Mouse (Mus musculus): ENCODE data around the gene 1110059G10Rik.

Gene 1110059G10Rik

DNA sequence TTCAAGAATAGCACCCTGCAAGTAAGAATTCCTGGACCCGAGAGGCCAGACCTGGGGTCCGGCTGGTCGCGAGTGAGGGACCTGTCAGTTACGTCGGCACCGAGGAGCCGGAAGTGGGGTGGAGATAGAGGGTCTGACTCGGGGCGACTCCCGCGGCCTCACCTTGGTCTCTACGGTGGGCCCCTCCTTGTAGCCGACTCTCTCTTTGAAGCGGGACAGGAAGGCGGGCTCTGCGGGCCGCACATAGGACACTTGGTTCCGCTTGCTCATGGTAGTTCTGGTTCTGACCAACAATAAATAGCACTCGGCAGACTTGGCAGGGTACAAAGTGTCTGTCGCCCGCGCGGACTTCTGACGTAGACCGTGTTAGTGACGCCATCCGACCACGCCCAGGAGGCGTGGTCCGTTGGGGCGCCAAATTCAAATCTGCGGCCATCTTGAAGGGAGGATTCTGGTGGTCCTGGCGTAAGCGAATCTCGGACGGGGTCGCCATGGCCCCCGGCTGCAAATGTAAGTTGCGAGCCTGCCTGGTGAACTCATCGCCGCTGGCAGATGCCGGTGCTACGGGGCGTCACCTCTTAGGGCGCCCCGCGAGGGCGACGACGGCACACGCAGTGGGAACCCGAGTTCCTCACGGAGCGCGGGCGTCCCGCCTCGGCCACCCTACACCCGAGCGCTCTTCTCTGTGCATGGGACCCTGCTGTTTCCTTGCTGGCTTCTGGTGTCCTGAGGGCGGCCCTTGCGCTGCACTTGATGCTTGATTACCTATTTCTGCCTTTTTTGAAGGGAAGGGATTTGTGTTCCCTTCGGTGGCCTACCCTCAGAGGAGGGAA is at the start of gene 1110059G10Rik, which contains the start of gene Kif15:
Gene 1110059G10Rik (minus strand): TSS at position 358 of the 833 bp plus-strand sequence.
Gene Kif15 (plus strand): TSS at position 404 of the 833 bp plus-strand sequence.
- DNase-seq (ENCODE audit: low read depth, low spot score), result peak; percentile 88

GRCm38 (mm10) chr9:122999193-122999586 is 48.4 kb upstream of the 1110059G10Rik start:
- DNase-seq (ENCODE audit: low read depth, low spot score), result no peak

- DNase-seq (ENCODE audit: low read depth, low spot score), result no peak
Measured at GRCm38 (mm10) chr9:122998406-122999192, 47.8 kb upstream of the 1110059G10Rik start.

GRCm38 (mm10) chr9:122928915-122929314 is 21.9 kb downstream of the 1110059G10Rik start:
- DNase-seq (ENCODE audit: low read depth, low spot score), result no peak

DNA sequence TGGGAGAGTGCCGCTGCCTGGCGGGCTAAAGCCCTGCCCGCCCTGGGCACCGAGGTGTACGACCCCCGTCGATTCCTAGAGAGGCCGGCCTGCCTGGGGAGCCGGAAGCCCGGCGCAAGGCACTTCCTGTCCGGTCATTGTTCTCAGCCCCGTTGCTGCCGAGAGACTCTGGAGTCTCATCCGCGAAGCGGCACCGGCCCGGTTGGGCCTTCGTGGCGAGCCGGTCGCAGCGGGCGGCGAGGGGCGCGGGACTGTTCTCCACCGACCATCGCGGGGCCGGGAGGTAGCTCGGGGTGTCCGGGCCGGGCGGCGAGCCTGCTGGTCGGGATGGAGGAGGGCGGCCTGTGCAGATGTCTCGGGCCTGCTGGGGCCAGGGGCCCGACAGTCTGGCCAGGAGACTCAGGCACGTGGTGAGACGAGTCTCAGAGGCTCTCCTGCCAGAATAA is 27.8 kb downstream of the 1110059G10Rik start, which contains the start of gene Zfp105:
Gene Zfp105 (plus strand): TSS at position 137 of the 446 bp plus-strand sequence.
- DNase-seq (ENCODE audit: low read depth, low spot score), result no peak

DNA sequence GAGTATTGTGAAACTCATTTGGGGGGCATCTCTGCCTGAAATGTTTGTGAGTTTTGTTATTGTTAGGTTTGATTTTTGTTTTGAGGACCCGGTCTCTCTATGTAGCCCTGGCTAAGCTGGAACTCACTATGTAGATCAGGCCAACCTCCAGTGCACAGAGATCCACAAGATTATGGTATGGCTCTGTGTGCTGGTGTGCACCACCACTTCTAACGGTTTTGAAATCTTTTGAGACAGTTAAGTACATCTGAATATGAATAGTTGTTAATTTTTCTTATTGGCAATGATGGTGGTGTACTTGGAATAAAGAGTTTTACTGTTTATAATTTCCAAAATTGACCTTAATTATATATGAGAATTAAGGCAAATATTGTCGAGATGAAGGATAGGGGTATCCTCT is 28.4 kb downstream of the 1110059G10Rik start:
- no peak for DNase-seq (ENCODE audit: low read depth, low spot score)

DNA sequence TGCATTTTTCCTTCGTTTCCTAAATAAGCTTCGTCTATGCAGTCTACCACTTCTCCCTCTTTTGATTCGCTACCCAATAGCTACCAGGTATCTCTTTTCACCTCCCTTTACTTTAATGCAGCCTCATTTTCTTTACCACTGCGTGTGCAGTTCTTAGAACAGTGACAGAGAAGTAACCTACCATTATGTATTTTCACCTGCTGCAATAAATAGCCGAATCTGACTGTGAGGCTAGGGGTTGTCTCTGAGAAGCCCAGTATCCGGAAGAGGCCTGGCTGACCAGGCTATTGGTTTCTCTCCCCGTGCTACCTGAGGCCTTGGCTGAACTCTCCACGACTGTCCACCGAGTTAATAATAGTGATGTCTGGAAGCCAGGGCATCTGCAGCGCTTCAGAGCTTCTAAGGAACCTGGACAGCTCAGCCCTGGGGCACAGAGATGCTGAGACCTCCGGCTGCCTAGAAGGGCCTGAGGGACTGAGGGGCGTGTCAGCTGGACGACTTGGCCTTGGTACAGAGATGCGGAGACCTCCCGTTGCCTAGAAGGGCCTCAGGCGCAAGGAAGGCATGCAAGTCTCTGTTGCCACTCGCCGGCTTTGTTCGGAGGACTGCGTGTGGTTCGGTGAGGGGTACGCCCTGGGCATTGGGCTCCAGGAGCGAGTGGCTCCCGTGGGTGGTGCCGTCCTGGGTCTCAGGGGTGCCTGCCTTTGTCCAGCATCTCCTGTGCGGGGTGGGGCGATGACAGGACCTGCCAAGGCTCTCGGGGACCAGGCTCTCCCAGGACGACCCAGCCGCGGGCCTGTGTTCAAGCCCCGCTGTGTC is 47.9 kb downstream of the 1110059G10Rik start:
- no peak for DNase-seq (ENCODE audit: low read depth, low spot score)

- DNase-seq (ENCODE audit: low read depth, low spot score), result no peak
Measured at GRCm38 (mm10) chr9:122901047-122901446, 49.8 kb downstream of the 1110059G10Rik start.

Data from 3T3-L1 (cell line).